Mouse (Mus musculus) stomach, postnatal 0 days (tissue): ENCODE data around the gene Tk2. TPM values are rescaled to one million over a fixed set of nuclear protein-coding genes. Genes with fewer than 3 reads are reported as not detected.
A peak's percentile ranks its signal among the peaks of the same experiment; 100 is the strongest.

Experiments used
- ATAC-seq: fragments of 200-750 bp; cut with Nextera tagmentation; 2 replicates; pipeline ENCODE4 v1.8.0; 2017; ENCODE audit not compliant: low FRiP score, low TSS enrichment
- DNase-seq: peaks from one replicate; pipeline ENCODE4 v3.0.0-alpha.2; 2016; ENCODE audit warnings: low spot score
- H3K27ac ChIP-seq: fragments of 300-500 bp; sonication (generic); replicated peaks from 2 replicates; pipeline ENCODE4 v1.5.1; 2014; ENCODE audit warnings: mild to moderate bottlenecking, control low read depth
- H3K27me3 ChIP-seq: fragments of 300-500 bp; sonication (generic); 2 replicates; pipeline ENCODE4 v1.6.1; 2014; ENCODE audit warnings: low read length; ENCODE audit not compliant: control insufficient read depth, insufficient read depth
- H3K36me3 ChIP-seq: fragments of 300-500 bp; sonication (generic); 2 replicates; pipeline ENCODE4 v1.6.1; 2014; ENCODE audit warnings: low read length, mixed read lengths; ENCODE audit not compliant: control insufficient read depth, insufficient read depth
- H3K4me1 ChIP-seq: fragments of 300-500 bp; sonication (generic); replicated peaks from 2 replicates; pipeline ENCODE4 v1.6.1; 2014; ENCODE audit warnings: antibody characterized with exemption; ENCODE audit not compliant: control insufficient read depth, insufficient read depth
- H3K4me2 ChIP-seq: fragments of 300-500 bp; sonication (generic); replicated peaks from 2 replicates; pipeline ENCODE4 v1.6.1; 2014; ENCODE audit warnings: low read depth, mild to moderate bottlenecking, control low read depth, moderate library complexity
- H3K4me3 ChIP-seq: fragments of 300-500 bp; sonication (generic); 2 replicates; pipeline ENCODE4 v1.5.1; 2014; ENCODE audit warnings: low read depth, low read length, control low read depth
- H3K9ac ChIP-seq: fragments of 300-500 bp; sonication (generic); 2 replicates; pipeline ENCODE4 v1.6.1; 2014; ENCODE audit warnings: mild to moderate bottlenecking, low read length, control low read depth, mixed read lengths
- H3K9me3 ChIP-seq: fragments of 300-500 bp; sonication (generic); 2 replicates; pipeline ENCODE4 v1.6.1; 2016; ENCODE audit warnings: low read length; ENCODE audit not compliant: control insufficient read depth
- CTCF ChIP-seq: IDR thresholded peaks from 2 replicates; pipeline ENCODE4 v1.5.1; 2016; ENCODE audit warnings: antibody characterized with exemption, low read depth, mild to moderate bottlenecking, moderate library complexity
- EP300 ChIP-seq: optimal IDR thresholded peaks from 2 replicates; pipeline ENCODE3; 2016; ENCODE audit warnings: antibody characterized with exemption
- WGBS: fragments of 180-500 bp; shearing (Covaris S2); extraction: QIAGEN DNeasy Blood & Tissue Kit; methylation state at CpG from one replicate; pipeline ENCODE4 v1.1.7; 2014; 5-methylcytosine and 5-hydroxymethylcytosine counted together
- polyA plus RNA-seq: library from polyadenylated mRNA; unstranded; fragments of >200 nt; fragmentation: Nextera tagmentation; extraction: Ambion mirVana; gene quantifications from 2 replicates; pipeline ENCODE4 v1.2.1, GENCODE M21; 2015

Gene Tk2
- polyA plus RNA-seq, 1 experiment from 2014 or later: 11.0 TPM

DNA sequence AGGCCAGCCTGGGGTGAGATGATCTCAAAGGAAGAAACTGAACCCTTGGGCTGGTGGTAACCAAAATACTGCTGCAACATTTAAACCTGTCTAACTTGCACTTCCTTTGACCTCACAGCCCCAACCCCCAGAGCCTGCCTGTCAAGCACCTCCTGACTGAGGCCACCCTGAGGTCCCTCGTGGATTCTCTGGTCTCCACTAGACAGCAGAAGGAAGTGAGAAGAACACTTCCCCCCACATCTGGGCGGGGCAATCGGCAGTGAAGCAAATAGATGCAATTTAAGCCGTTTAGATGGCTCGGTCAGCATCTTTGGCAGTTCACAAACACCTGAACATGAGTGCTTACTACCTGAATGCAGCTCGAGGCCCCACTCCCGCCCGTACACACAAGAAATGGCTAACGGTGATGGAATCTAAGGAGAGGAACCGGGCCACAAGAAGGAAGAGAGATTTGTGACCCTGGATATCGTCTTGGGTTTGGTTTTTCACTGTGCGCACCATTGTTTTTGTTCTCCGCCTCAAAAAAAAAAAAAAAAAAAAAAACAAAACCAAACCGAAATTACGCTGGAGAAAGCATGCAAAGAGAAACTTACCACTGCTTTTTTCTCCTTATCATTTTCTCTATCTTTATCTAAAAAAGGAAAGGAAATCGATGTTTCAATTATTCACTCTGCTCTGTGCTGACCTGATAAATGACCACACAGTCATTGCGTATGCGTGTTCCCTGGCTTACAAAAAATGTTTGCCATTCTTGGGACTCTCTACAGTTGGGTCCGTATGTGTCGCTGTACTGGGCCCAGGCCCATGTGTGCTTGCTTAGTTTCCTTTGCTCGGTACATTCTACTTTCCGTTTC, 1.1 kb downstream of the Tk2 start:
- Histone ChIP-seq H3K27ac (peak overlapping the region; percentile 74), H3K4me2 (peak overlapping the region; percentile 89), H3K9ac (peak overlapping the region; percentile 86), H3K27me3 (no peaks in the 10 kb centered on the region), H3K36me3 (no peaks in the 10 kb centered on the region; the same call in 1 of the 2 replicates), H3K4me3 (peak overlapping the region; percentile 88), H3K9me3 (no peaks in the 10 kb centered on the region), H3K4me1 (peaks cover 6% of the 10 kb centered on the region)
- ATAC-seq (no peak), DNase-seq (peak; percentile 32)
- TF ChIP-seq CTCF (no peak), EP300 (no peak)
- 58% methylated on average over 22 of the region's 22 CpGs for WGBS

DNA sequence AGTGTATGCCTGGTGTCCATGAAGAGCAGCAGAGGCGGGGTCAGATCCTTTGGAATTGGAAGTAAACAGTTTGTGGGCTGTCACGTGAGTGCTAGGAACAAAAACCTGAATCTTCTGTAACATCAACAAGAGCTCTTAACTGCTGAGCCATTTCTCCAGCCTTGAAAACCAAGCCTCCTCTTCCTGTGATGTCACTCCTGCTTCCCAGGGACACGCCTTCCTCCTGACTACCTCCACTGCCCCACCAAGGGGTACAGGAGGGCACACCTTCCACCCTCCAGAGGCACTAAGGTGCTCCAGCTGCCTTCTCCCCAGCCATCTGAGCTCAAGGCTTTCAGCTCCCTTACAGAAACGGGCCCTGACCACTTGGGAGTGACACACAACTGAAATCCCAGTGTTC, 1.7 kb downstream of the Tk2 start:
- no peak overlapping the region for H3K9ac ChIP-seq
- no peaks in the 10 kb centered on the region; the same call in 1 of the 2 replicates for H3K36me3 ChIP-seq
- ATAC-seq (no peak), DNase-seq (no peak)
- 0 out of 2 replicates have a peak overlapping the region, but pooled peaks have one; percentile 24 for H3K27ac ChIP-seq
- WGBS: 75% methylated on average over 4 of the region's 4 CpGs
- H3K27me3 ChIP-seq: no peaks in the 10 kb centered on the region
- TF ChIP-seq CTCF: no peak
- H3K4me2 ChIP-seq: no peak overlapping the region
- peaks cover 6% of the 10 kb centered on the region for H3K4me1 ChIP-seq
- H3K4me3 ChIP-seq: no peak overlapping the region
- H3K9me3 ChIP-seq: no peaks in the 10 kb centered on the region

DNA sequence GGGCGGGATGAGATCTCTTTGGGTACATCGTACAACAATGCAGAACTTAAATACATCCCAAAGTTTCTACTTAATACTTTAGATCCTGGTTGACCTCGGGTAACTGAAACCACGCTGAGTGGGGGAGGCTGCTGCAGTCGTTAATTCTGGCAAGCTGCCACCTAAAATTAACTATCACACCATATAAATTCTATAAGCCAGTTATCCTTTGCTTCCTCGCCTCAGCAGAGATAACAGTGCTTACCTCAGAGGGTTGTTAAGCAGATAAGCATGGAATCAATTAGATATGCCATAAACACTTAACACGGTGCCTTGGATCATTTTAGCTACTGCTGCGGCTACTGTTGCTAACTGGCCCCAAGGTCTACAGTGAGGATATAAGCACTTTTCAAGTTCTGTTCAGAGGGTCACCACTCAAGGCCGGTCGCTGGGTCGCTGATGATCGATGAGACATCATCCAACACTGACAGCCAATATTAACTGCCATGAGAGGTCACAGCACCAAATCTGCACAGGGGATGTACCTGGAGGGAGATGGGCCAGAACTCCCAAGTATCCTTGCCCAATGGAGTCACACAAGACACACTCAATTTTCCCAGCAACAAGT, 6.2 kb downstream of the Tk2 start:
- Histone ChIP-seq H3K4me1 (peaks cover 2% of the 10 kb centered on the region; the same call in 1 of the 2 replicates), H3K27ac (no peak overlapping the region), H3K4me2 (no peak overlapping the region), H3K9me3 (no peaks in the 10 kb centered on the region), H3K4me3 (no peak overlapping the region), H3K9ac (no peak overlapping the region), H3K27me3 (no peaks in the 10 kb centered on the region), H3K36me3 (peaks cover 12% of the 10 kb centered on the region)
- WGBS: 75% methylated on average over 12 of the region's 12 CpGs
- no peak for ATAC-seq
- TF ChIP-seq EP300 (no peak), CTCF (no peak)
- DNase-seq: no peak

DNA sequence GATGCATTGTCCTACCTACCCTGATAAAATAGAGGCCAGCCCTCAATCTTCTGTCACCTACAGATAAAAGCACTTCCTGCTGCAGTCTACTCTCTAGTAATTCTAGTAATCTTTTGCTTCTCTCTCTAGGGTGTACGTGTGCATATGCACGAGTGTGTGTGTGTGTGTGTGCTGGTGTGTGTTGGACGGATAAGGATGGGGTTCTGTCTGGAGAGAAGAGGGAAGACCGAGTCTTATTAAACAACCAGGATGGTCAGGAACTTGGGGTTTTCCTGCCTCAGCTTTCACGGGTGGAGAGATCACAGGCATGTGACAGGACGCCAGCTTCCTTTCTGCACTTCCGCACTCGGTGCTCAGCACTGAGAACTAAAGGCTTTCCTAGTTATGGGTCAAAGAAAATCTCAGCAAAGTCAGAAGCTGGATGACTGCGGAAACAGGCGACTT, 8.9 kb downstream of the Tk2 start:
- H3K36me3 ChIP-seq: peaks cover 17% of the 10 kb centered on the region
- H3K9me3 ChIP-seq: no peaks in the 10 kb centered on the region
- no peak for TF ChIP-seq CTCF
- TF ChIP-seq EP300: no peak
- no peak overlapping the region for H3K4me3 ChIP-seq
- ATAC-seq (no peak), DNase-seq (no peak)
- no peak overlapping the region for H3K27ac ChIP-seq
- no peak overlapping the region for H3K4me2 ChIP-seq
- H3K4me1 ChIP-seq: no peaks in the 10 kb centered on the region
- H3K9ac ChIP-seq: no peak overlapping the region
- WGBS: 80% methylated on average over 10 of the region's 10 CpGs
- H3K27me3 ChIP-seq: no peaks in the 10 kb centered on the region

DNA sequence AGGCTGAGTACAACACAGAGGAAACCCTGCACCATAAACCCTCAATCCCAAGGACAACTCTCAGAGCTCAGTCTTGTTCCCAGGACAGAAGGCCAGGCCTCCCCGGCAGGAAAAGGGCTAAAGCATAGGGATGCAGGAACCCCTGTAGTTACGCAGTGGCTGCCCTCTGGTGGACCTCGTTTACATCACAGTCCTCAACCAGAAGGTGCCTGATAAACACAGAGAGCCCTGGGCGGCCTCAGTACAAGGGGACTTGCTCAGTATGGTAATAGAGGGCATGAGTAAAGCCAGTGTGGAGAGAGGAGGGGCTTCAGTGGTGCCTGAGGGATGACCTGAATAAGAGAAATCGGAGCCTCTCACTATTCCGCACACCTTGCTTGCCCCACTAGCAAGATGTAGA, 13.8 kb downstream of the Tk2 start:
- ATAC-seq: no peak

DNA sequence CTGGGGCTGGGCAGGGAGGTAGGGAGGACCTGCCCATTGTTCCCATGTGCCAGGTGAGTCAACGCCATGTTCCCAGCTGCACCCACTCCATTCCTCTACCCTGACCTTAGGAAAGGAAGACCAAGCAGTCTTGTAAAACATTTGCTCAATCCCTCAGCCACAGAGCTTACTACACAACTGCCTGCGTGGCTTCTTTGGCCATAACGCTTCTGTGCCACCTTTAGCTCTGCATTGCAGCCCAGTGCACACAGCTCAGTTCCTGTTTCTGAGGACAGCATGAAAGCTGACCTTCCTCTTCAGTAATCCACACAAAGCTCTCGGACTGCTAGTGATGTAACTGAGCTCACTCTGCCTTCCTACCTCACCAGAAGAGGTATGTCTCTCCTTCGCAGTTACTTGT, 15.4 kb downstream of the Tk2 start:
- no peak for TF ChIP-seq EP300
- TF ChIP-seq CTCF: no peak
- 94% methylated on average over 5 of the region's 5 CpGs for WGBS
- DNase-seq (no peak), ATAC-seq (no peak)
- no peak overlapping the region for H3K9ac ChIP-seq
- no peaks in the 10 kb centered on the region for H3K4me1 ChIP-seq
- no peak overlapping the region for H3K27ac ChIP-seq
- H3K4me3 ChIP-seq: no peak overlapping the region
- no peaks in the 10 kb centered on the region for H3K27me3 ChIP-seq
- peaks cover 28% of the 10 kb centered on the region for H3K36me3 ChIP-seq
- H3K9me3 ChIP-seq: no peaks in the 10 kb centered on the region
- no peak overlapping the region for H3K4me2 ChIP-seq

More for the DNA sequence above, 13.8 kb downstream of the Tk2 start:
- H3K36me3 ChIP-seq: peaks cover 31% of the 10 kb centered on the region
- no peak overlapping the region for H3K27ac ChIP-seq
- 48% methylated on average over 6 of the region's 6 CpGs for WGBS
- no peaks in the 10 kb centered on the region for H3K27me3 ChIP-seq
- no peaks in the 10 kb centered on the region for H3K4me1 ChIP-seq
- DNase-seq: peak; percentile 23
- no peaks in the 10 kb centered on the region for H3K9me3 ChIP-seq
- H3K4me2 ChIP-seq: no peak overlapping the region
- H3K4me3 ChIP-seq: no peak overlapping the region
- TF ChIP-seq CTCF: peak; percentile 63
- TF ChIP-seq EP300: no peak
- no peak overlapping the region for H3K9ac ChIP-seq
